Mouse (Mus musculus) central nervous system, embryonic 14 days (tissue): Measurements from ENCODE around the gene Gm12666. TPM values are rescaled to one million over a fixed set of nuclear protein-coding genes. Genes with fewer than 3 reads are reported as not detected.

Source experiments
- polyA plus RNA-seq: library from polyadenylated mRNA; depleted of rRNA; stranded (reverse); fragments of >200 nt; gene quantifications from 2 replicates; pipeline ENCODE4 v1.2.3, GENCODE M21; 2012; rRNA removed

The Gm12666 gene
- not detected in 2 replicates for polyA plus RNA-seq

GRCm38 (mm10) chr4:92191649-92192048 is at the start of gene Gm12666:
Gm12666 (minus strand) TSS chr4:92191749.

GRCm38 (mm10) chr4:92147134-92147533 is 44.4 kb downstream of the Gm12666 start, which contains the start of gene Izumo3:
Izumo3 (minus strand) TSS chr4:92147234.

Other genes with a start within 250 kb of the Gm12666 start
- not detected in 2 replicates for gene Izumo3, start 44.5 kb downstream of the Gm12666 start, polyA plus RNA-seq